Mouse (Mus musculus) heart, postnatal 0 days (tissue): Measurements from ENCODE around the gene Ints13. TPM values are rescaled to one million over a fixed set of nuclear protein-coding genes. Genes with fewer than 3 reads are reported as not detected.

Source experiments
- ATAC-seq: fragments of 200-750 bp; cut with Nextera tagmentation; 2 replicates; pipeline ENCODE4 v1.8.0; 2017; ENCODE audit warnings: low read depth, moderate number of reproducible peaks, moderate library complexity; ENCODE audit not compliant: insufficient read depth
- DNase-seq: peaks from one replicate; pipeline ENCODE4 v3.0.0-alpha.2; 2016; ENCODE audit warnings: low spot score
- H3K27ac ChIP-seq: fragments of 300-500 bp; sonication (generic); 2 replicates; pipeline ENCODE4 v1.5.1; 2014; ENCODE audit warnings: low read depth, mild to moderate bottlenecking
- H3K27me3 ChIP-seq: fragments of 300-500 bp; sonication (generic); 2 replicates; pipeline ENCODE4 v1.6.1; 2014; ENCODE audit warnings: low read length, mixed read lengths; ENCODE audit not compliant: control insufficient read depth, insufficient read depth
- H3K36me3 ChIP-seq: fragments of 300-500 bp; sonication (generic); replicated peaks from 2 replicates; pipeline ENCODE4 v1.6.1; 2014; ENCODE audit warnings: low read length, mixed read lengths; ENCODE audit not compliant: control insufficient read depth, insufficient read depth
- H3K4me1 ChIP-seq: fragments of 300-500 bp; sonication (generic); 2 replicates; pipeline ENCODE4 v1.6.1; 2014; ENCODE audit warnings: antibody characterized with exemption; ENCODE audit not compliant: control insufficient read depth, insufficient read depth
- H3K4me2 ChIP-seq: fragments of 300-500 bp; sonication (generic); 2 replicates; pipeline ENCODE4 v1.6.1; 2014; ENCODE audit warnings: low read depth, mild to moderate bottlenecking, low read length, moderate library complexity
- H3K4me3 ChIP-seq: fragments of 300-500 bp; sonication (generic); 2 replicates; pipeline ENCODE4 v1.5.1; 2014; ENCODE audit warnings: low read depth, low read length
- H3K9ac ChIP-seq: fragments of 300-500 bp; sonication (generic); replicated peaks from 2 replicates; pipeline ENCODE4 v1.6.1; 2014; ENCODE audit warnings: low read depth, low read length, mixed read lengths
- H3K9me3 ChIP-seq: fragments of 300-500 bp; sonication (generic); replicated peaks from 2 replicates; pipeline ENCODE4 v1.6.1; 2016; ENCODE audit warnings: low read length; ENCODE audit not compliant: control insufficient read depth
- CTCF ChIP-seq: IDR thresholded peaks from 2 replicates; pipeline ENCODE4 v1.5.1; 2016; ENCODE audit warnings: antibody characterized with exemption, control low read depth, low read depth
- EP300 ChIP-seq: IDR thresholded peaks from 2 replicates; pipeline ENCODE4 v1.6.1; 2016; ENCODE audit warnings: antibody characterized with exemption, low read depth
- WGBS: fragments of 180-500 bp; shearing (Covaris S2); extraction: QIAGEN DNeasy Blood & Tissue Kit; methylation state at CpG from one replicate; pipeline ENCODE4 v1.1.7; 2014; 5-methylcytosine and 5-hydroxymethylcytosine counted together
- polyA plus RNA-seq: library from polyadenylated mRNA; unstranded; fragments of >200 nt; fragmentation: Nextera tagmentation; extraction: Ambion mirVana; gene quantifications from 2 replicates; pipeline ENCODE4 v1.2.1, GENCODE M21; 2015
- total RNA-seq: library from RNA; depleted of rRNA; stranded (reverse); fragments of >200 nt; gene quantifications from 2 replicates; pipeline ENCODE4 v1.2.3, GENCODE M21; 2014; ENCODE audit warnings: low replicate concordance

The Ints13 gene
- total and polyA plus RNA-seq, 2 experiments from 2014 or later, result 24.4 to 29.3 TPM

DNA sequence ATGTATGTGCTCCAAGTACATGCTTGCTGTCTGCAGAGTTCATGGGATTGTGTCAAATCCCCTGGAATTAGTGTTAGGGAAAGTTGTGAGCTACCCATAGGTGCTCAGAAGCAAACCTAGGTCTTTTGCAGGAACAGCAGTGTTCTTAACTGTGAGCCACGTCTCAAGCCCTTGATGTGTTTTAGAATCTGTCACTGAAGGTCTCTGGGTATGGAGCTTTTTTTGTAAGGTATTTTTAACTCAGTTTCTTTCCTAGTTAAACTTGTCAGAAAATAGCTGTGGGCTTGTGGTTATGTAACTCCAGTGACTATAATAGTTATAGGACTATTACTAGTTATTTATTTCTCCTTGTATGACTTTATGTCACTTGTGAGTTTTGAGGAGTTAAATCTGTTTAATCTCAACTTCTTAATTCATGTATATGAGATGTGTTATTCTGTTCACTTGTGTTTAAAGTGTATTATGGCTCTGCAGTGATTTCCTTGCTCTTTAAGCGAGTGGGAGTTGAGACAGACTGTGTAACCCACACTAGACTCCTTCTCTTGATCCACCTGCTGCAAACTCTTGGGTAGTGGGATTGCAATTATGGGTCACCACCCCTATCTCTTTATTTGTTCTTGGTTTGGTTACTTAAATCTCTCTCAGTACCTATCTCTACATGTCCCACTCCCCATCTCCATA lies 5.9 kb upstream of the Ints13 start:
- Histone ChIP-seq H3K27ac (no peak overlapping the region), H3K27me3 (no peaks in the 10 kb centered on the region), H3K9me3 (no peaks in the 10 kb centered on the region), H3K36me3 (peaks cover 30% of the 10 kb centered on the region), H3K4me2 (no peak overlapping the region), H3K4me1 (peaks cover 5% of the 10 kb centered on the region; the same call in 1 of the 2 replicates), H3K4me3 (no peak overlapping the region), H3K9ac (no peak overlapping the region)
- 68% methylated on average over 2 of the region's 2 CpGs for WGBS
- ATAC-seq (no peak), DNase-seq (no peak)
- TF ChIP-seq EP300 (no peak), CTCF (no peak)

- TF ChIP-seq EP300 (no peak), CTCF (no peak)
- Histone ChIP-seq H3K4me2 (no peak overlapping the region), H3K27me3 (no peaks in the 10 kb centered on the region), H3K9me3 (no peaks in the 10 kb centered on the region), H3K9ac (no peak overlapping the region), H3K27ac (no peak overlapping the region), H3K36me3 (peaks cover 5% of the 10 kb centered on the region), H3K4me1 (peaks cover 14% of the 10 kb centered on the region; the same call in 1 of the 2 replicates), H3K4me3 (no peak overlapping the region)
- DNase-seq, result no peak
- no peak for ATAC-seq
- WGBS, result 27% methylated on average over 2 of the region's 2 CpGs
These were observed 2.8 kb upstream of the Ints13 start for GRCm38 (mm10) chr6:146580381-146580926.

DNA sequence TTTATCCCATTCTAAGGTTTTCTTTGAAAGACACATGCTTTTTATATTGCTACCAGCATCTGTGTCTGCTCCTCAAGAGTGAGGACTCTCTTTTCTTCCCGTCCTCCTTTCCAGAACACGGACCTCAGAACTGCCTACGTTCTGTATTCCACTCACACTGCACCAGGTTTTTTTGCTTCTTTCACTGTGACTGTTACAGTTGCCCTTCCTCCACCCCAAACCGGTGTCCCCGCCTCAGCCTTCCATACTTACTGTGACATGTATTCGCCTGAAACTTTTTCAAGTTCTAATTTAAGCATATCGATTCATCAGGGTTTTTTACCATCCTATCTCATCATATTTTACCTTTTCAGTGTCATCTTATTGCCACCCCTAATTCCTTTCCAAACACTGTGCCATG lies 951 bp upstream of the Ints13 start:
- Histone ChIP-seq H3K27ac (peak overlapping the region; percentile 98), H3K9ac (peak overlapping the region; percentile 93), H3K27me3 (no peaks in the 10 kb centered on the region), H3K9me3 (no peaks in the 10 kb centered on the region), H3K4me2 (peak overlapping the region; percentile 96), H3K4me1 (peaks cover 17% of the 10 kb centered on the region; the same call in 1 of the 2 replicates), H3K4me3 (peak overlapping the region; percentile 92), H3K36me3 (peaks cover 3% of the 10 kb centered on the region; the same call in 1 of the 2 replicates)
- DNase-seq (peak; percentile 11), ATAC-seq (no peak)
- WGBS, result 3% methylated on average over 7 of the region's 7 CpGs
- TF ChIP-seq EP300 (no peak), CTCF (no peak)

DNA sequence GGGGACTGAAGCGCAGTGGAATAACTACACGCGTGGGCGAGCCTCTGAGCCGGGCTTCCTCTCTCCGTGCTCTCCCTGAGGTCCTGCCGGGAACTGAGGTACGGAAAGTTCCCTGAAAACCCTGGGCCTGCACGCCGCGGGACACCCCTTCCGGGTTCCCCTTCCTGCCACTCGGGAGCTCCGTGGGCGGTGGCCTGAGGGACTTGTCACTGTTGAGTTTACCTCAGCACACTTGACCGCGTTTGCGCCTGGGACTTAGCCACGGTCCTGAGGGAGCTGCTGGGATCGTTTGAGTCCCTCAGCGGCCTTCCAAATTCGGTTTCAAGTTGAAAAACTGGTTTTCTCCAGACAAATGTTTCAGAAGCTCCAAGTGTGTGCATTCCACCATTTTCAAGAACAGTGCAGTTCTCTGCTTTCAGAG lies 486 bp upstream of the Ints13 start:
- TF ChIP-seq CTCF (no peak), EP300 (no peak)
- Histone ChIP-seq H3K9ac (peak overlapping the region; percentile 93), H3K36me3 (peaks cover 3% of the 10 kb centered on the region; the same call in 1 of the 2 replicates), H3K4me3 (peak overlapping the region; percentile 92), H3K27ac (peak overlapping the region; percentile 98), H3K27me3 (no peaks in the 10 kb centered on the region), H3K9me3 (no peaks in the 10 kb centered on the region), H3K4me1 (peaks cover 17% of the 10 kb centered on the region; the same call in 1 of the 2 replicates), H3K4me2 (peak overlapping the region; percentile 96)
- ATAC-seq, result peak; percentile 47
- DNase-seq, result peak; percentile 60
- WGBS, result 0% methylated on average over 22 of the region's 22 CpGs

GRCm38 (mm10) chr6:146576903-146577302 lies 732 bp downstream of the Ints13 start, which contains the start of gene Fgfr1op2:
Fgfr1op2 (plus strand) TSS chr6:146577203.
- TF ChIP-seq CTCF, result no peak
- no peak for TF ChIP-seq EP300
- H3K27me3 ChIP-seq, result no peaks in the 10 kb centered on the region
- no peak for DNase-seq
- peaks cover 17% of the 10 kb centered on the region; the same call in 1 of the 2 replicates for H3K4me1 ChIP-seq
- peak within 1 kb of the TSS; percentile 96 for H3K4me2 ChIP-seq
- H3K4me3 ChIP-seq, result peak within 1 kb of the TSS; percentile 92
- peaks cover 3% of the 10 kb centered on the region; the same call in 1 of the 2 replicates for H3K36me3 ChIP-seq
- peak within 1 kb of the TSS; percentile 93 for H3K9ac ChIP-seq
- no peak for ATAC-seq
- H3K9me3 ChIP-seq, result no peaks in the 10 kb centered on the region
- under 1% methylated on average over 13 of the region's 13 CpGs for WGBS
- H3K27ac ChIP-seq, result peak within 1 kb of the TSS; percentile 98
